Mouse (Mus musculus): ENCODE results near the gene Zyg11a. TPM values are rescaled to one million over a fixed set of nuclear protein-coding genes. Genes with fewer than 3 reads are reported as not detected.
A peak's percentile ranks its signal among the peaks of the same experiment; 100 is the strongest.

The Zyg11a gene
- 0.06 and 0.08 TPM in 2 replicates for polyA plus RNA-seq (2015; fragmentation: Nextera tagmentation; extraction: Ambion mirVana)

- H3K4me3 ChIP-seq (replicated peaks) = peak within 1 kb of the TSS; percentile 39
- H3K36me3 ChIP-seq = no peaks in the 10 kb centered on the region
- peaks cover 47% of the 10 kb centered on the region for H3K27me3 ChIP-seq (replicated peaks)
- H3K9ac ChIP-seq (replicated peaks) = no peak within 1 kb of the TSS
- WGBS = 1% methylated on average over 79 of the region's 107 CpGs
- ATAC-seq (ENCODE audit: low FRiP score) = no peak
- no peaks in the 10 kb centered on the region for H3K9me3 ChIP-seq (replicated peaks)
- H3K27ac ChIP-seq (replicated peaks) = no peak within 1 kb of the TSS
- H3K4me2 ChIP-seq = peak within 1 kb of the TSS; percentile 61
- H3K4me1 ChIP-seq = peaks cover 11% of the 10 kb centered on the region
Measured at GRCm38 (mm10) chr4:108217332-108218179, at the start of gene Zyg11a. TSS of gene Zyg11a (minus strand) at chr4:108218048.

- 94% methylated on average over 7 of the region's 7 CpGs for WGBS
- H3K4me1 ChIP-seq = no peaks in the 10 kb centered on the region
- no peak overlapping the region for H3K27ac ChIP-seq (replicated peaks)
- ATAC-seq (ENCODE audit: low FRiP score) = no peak
- no peak overlapping the region for H3K4me2 ChIP-seq
- H3K9me3 ChIP-seq (replicated peaks) = no peaks in the 10 kb centered on the region
- no peak overlapping the region for H3K4me3 ChIP-seq (replicated peaks)
- H3K9ac ChIP-seq (replicated peaks) = no peak overlapping the region
- H3K36me3 ChIP-seq = peaks cover 44% of the 10 kb centered on the region
- no peaks in the 10 kb centered on the region for H3K27me3 ChIP-seq (replicated peaks)
Measured at GRCm38 (mm10) chr4:108265774-108266173, 47.9 kb upstream of the Zyg11a start.

GRCm38 (mm10) chr4:108253317-108253716, 35.5 kb upstream of the Zyg11a start:
- no peak for ATAC-seq (ENCODE audit: low FRiP score)
- Histone ChIP-seq H3K4me1 (no peaks in the 10 kb centered on the region), H3K27ac (replicated peaks) (no peak overlapping the region), H3K4me3 (replicated peaks) (no peak overlapping the region), H3K9ac (replicated peaks) (no peak overlapping the region), H3K4me2 (no peak overlapping the region), H3K36me3 (peaks cover 84% of the 10 kb centered on the region), H3K9me3 (replicated peaks) (no peaks in the 10 kb centered on the region), H3K27me3 (replicated peaks) (no peaks in the 10 kb centered on the region)
- WGBS = 86% methylated on average over 6 of the region's 6 CpGs

GRCm38 (mm10) chr4:108250501-108250900, 32.7 kb upstream of the Zyg11a start:
- H3K4me1 ChIP-seq = no peaks in the 10 kb centered on the region
- no peaks in the 10 kb centered on the region for H3K9me3 ChIP-seq (replicated peaks)
- H3K36me3 ChIP-seq = peaks cover 68% of the 10 kb centered on the region
- H3K4me2 ChIP-seq = no peak overlapping the region
- H3K9ac ChIP-seq (replicated peaks) = no peak overlapping the region
- H3K27me3 ChIP-seq (replicated peaks) = no peaks in the 10 kb centered on the region
- no peak for ATAC-seq (ENCODE audit: low FRiP score)
- H3K4me3 ChIP-seq (replicated peaks) = no peak overlapping the region
- H3K27ac ChIP-seq (replicated peaks) = no peak overlapping the region
- 97% methylated on average over 9 of the region's 9 CpGs for WGBS

- Histone ChIP-seq H3K4me1 (no peaks in the 10 kb centered on the region), H3K27me3 (replicated peaks) (no peaks in the 10 kb centered on the region), H3K27ac (replicated peaks) (no peak overlapping the region), H3K4me2 (no peak overlapping the region), H3K4me3 (replicated peaks) (no peak overlapping the region), H3K9me3 (replicated peaks) (no peaks in the 10 kb centered on the region), H3K9ac (replicated peaks) (no peak overlapping the region), H3K36me3 (peaks cover 67% of the 10 kb centered on the region)
- ATAC-seq (ENCODE audit: low FRiP score) = no peak
- 88% methylated on average over 3 of the region's 3 CpGs for WGBS
Measured at GRCm38 (mm10) chr4:108249314-108249713, 31.5 kb upstream of the Zyg11a start.

- H3K9ac ChIP-seq (replicated peaks) = no peak overlapping the region
- no peak overlapping the region for H3K4me2 ChIP-seq
- no peak overlapping the region for H3K27ac ChIP-seq (replicated peaks)
- no peaks in the 10 kb centered on the region for H3K27me3 ChIP-seq (replicated peaks)
- H3K9me3 ChIP-seq (replicated peaks) = no peaks in the 10 kb centered on the region
- 93% methylated on average over 3 of the region's 3 CpGs for WGBS
- no peak for ATAC-seq (ENCODE audit: low FRiP score)
- peaks cover 67% of the 10 kb centered on the region for H3K36me3 ChIP-seq
- H3K4me1 ChIP-seq = no peaks in the 10 kb centered on the region
- no peak overlapping the region for H3K4me3 ChIP-seq (replicated peaks)
Measured at GRCm38 (mm10) chr4:108233654-108234053, 15.8 kb upstream of the Zyg11a start.

- ATAC-seq (ENCODE audit: low FRiP score) = no peak
- Histone ChIP-seq H3K36me3 (no peaks in the 10 kb centered on the region), H3K27ac (replicated peaks) (no peak overlapping the region), H3K9me3 (replicated peaks) (no peaks in the 10 kb centered on the region), H3K4me3 (replicated peaks) (no peak overlapping the region), H3K27me3 (replicated peaks) (no peaks in the 10 kb centered on the region; the same call in 1 of the 2 replicates), H3K9ac (replicated peaks) (no peak overlapping the region), H3K4me1 (no peaks in the 10 kb centered on the region), H3K4me2 (no peak overlapping the region)
- WGBS = 31% methylated on average over 3 of the region's 3 CpGs
Measured at GRCm38 (mm10) chr4:108225341-108225872, 7.6 kb upstream of the Zyg11a start.

- H3K4me3 ChIP-seq (replicated peaks) = no peak overlapping the region
- no peak overlapping the region for H3K27ac ChIP-seq (replicated peaks)
- peaks cover 25% of the 10 kb centered on the region for H3K27me3 ChIP-seq (replicated peaks)
- WGBS = 70% methylated on average over 5 of the region's 5 CpGs
- no peaks in the 10 kb centered on the region for H3K36me3 ChIP-seq
- H3K4me2 ChIP-seq = no peak overlapping the region
- H3K4me1 ChIP-seq = peaks cover 8% of the 10 kb centered on the region
- ATAC-seq (ENCODE audit: low FRiP score) = no peak
- H3K9ac ChIP-seq (replicated peaks) = no peak overlapping the region
- no peaks in the 10 kb centered on the region for H3K9me3 ChIP-seq (replicated peaks)
Measured at GRCm38 (mm10) chr4:108222507-108222906, 4.7 kb upstream of the Zyg11a start.

- no peaks in the 10 kb centered on the region for H3K9me3 ChIP-seq (replicated peaks)
- no peaks in the 10 kb centered on the region for H3K36me3 ChIP-seq
- no peak for ATAC-seq (ENCODE audit: low FRiP score)
- H3K9ac ChIP-seq (replicated peaks) = no peak overlapping the region
- no peak overlapping the region for H3K4me2 ChIP-seq
- peaks cover 47% of the 10 kb centered on the region for H3K27me3 ChIP-seq (replicated peaks)
- peaks cover 11% of the 10 kb centered on the region for H3K4me1 ChIP-seq
- 14% methylated on average over 9 of the region's 9 CpGs for WGBS
- H3K4me3 ChIP-seq (replicated peaks) = no peak overlapping the region
- H3K27ac ChIP-seq (replicated peaks) = no peak overlapping the region
Measured at GRCm38 (mm10) chr4:108219019-108219418, 1.2 kb upstream of the Zyg11a start.

- H3K9me3 ChIP-seq (replicated peaks) = no peaks in the 10 kb centered on the region
- H3K27ac ChIP-seq (replicated peaks) = no peak overlapping the region
- H3K4me1 ChIP-seq = peaks cover 8% of the 10 kb centered on the region
- H3K9ac ChIP-seq (replicated peaks) = no peak overlapping the region
- H3K4me2 ChIP-seq = no peak overlapping the region
- H3K27me3 ChIP-seq (replicated peaks) = peaks cover 27% of the 10 kb centered on the region
- H3K36me3 ChIP-seq = no peaks in the 10 kb centered on the region
- 85% methylated on average over 2 of the region's 2 CpGs for WGBS
- H3K4me3 ChIP-seq (replicated peaks) = no peak overlapping the region
- no peak for ATAC-seq (ENCODE audit: low FRiP score)
Measured at GRCm38 (mm10) chr4:108213023-108213422, 4.8 kb downstream of the Zyg11a start.

- WGBS = 91% methylated on average over 6 of the region's 6 CpGs
- no peak overlapping the region for H3K4me2 ChIP-seq
- no peaks in the 10 kb centered on the region for H3K36me3 ChIP-seq
- H3K4me3 ChIP-seq (replicated peaks) = no peak overlapping the region
- ATAC-seq (ENCODE audit: low FRiP score) = no peak
- no peak overlapping the region for H3K27ac ChIP-seq (replicated peaks)
- no peaks in the 10 kb centered on the region for H3K4me1 ChIP-seq
- no peak overlapping the region for H3K9ac ChIP-seq (replicated peaks)
- H3K9me3 ChIP-seq (replicated peaks) = no peaks in the 10 kb centered on the region
- no peaks in the 10 kb centered on the region for H3K27me3 ChIP-seq (replicated peaks)
Measured at GRCm38 (mm10) chr4:108204629-108205028, 13.2 kb downstream of the Zyg11a start.

- no peak overlapping the region for H3K27ac ChIP-seq (replicated peaks)
- no peak for ATAC-seq (ENCODE audit: low FRiP score)
- no peaks in the 10 kb centered on the region for H3K9me3 ChIP-seq (replicated peaks)
- H3K4me3 ChIP-seq (replicated peaks) = no peak overlapping the region
- H3K27me3 ChIP-seq (replicated peaks) = no peaks in the 10 kb centered on the region
- H3K36me3 ChIP-seq = no peaks in the 10 kb centered on the region
- no peak overlapping the region for H3K4me2 ChIP-seq
- no peak overlapping the region for H3K9ac ChIP-seq (replicated peaks)
- no peaks in the 10 kb centered on the region for H3K4me1 ChIP-seq
- WGBS = 71% methylated on average over 2 of the region's 2 CpGs
Measured at GRCm38 (mm10) chr4:108199236-108199635, 18.6 kb downstream of the Zyg11a start.
